Mouse (Mus musculus) 416B (cell line): ENCODE data around the gene Stox1.
A peak's percentile ranks its signal among the peaks of the same experiment; 100 is the strongest.

Experiments used
- DNase-seq: peaks from one replicate; pipeline ENCODE4 v3.0.0; 2011; ENCODE audit warnings: low read depth

The Stox1 gene

GRCm38 (mm10) chr10:62664963-62665590 lies 60.9 kb downstream of the Stox1 start:
- peak; percentile 86 for DNase-seq

- no peak for DNase-seq
Observed at GRCm38 (mm10) chr10:62664171-62664570, 61.8 kb downstream of the Stox1 start.

GRCm38 (mm10) chr10:62656711-62657110 lies 69.2 kb downstream of the Stox1 start:
- peak; percentile 79 for DNase-seq

- no peak for DNase-seq
Observed at GRCm38 (mm10) chr10:62651961-62652360, 74.0 kb downstream of the Stox1 start.

- peak; percentile 99 for DNase-seq
Observed at GRCm38 (mm10) chr10:62650881-62651810, 74.8 kb downstream of the Stox1 start, which contains the start of gene Ddx50. Gene Ddx50, minus strand, starts transcription at chr10:62651218.

- DNase-seq = peak; percentile 51
Observed at GRCm38 (mm10) chr10:62650358-62650782, 75.6 kb downstream of the Stox1 start.
